Mouse (Mus musculus): Measurements from ENCODE around the gene Pip5k1b.

The Pip5k1b gene

GRCm38 (mm10) chr19:24518384-24518783, 37.3 kb downstream of the Pip5k1b start:
- no peak for DNase-seq (ENCODE audit: low read depth)

DNA sequence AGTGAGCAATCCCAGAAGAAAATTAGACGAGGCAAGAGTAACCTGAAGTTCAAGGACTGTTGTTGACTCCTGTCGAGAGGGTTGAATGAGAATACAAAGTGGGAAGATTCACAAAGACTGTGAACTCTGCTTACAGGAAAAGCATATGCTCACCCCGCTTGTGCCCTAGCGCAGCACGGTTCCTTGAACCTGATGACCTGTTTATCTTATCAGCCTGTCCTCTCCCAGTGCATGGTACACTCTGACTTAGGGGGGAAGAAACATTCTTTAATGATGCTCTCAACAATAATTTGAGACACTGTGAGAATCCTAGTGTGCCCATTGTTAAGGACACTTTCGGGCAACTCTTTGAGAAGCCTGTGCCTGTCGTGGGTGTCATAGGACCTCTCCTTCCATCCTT, 38.6 kb downstream of the Pip5k1b start:
- DNase-seq (ENCODE audit: low read depth) = no peak

GRCm38 (mm10) chr19:24515941-24516340, 39.7 kb downstream of the Pip5k1b start:
- no peak for DNase-seq (ENCODE audit: low read depth)

DNA sequence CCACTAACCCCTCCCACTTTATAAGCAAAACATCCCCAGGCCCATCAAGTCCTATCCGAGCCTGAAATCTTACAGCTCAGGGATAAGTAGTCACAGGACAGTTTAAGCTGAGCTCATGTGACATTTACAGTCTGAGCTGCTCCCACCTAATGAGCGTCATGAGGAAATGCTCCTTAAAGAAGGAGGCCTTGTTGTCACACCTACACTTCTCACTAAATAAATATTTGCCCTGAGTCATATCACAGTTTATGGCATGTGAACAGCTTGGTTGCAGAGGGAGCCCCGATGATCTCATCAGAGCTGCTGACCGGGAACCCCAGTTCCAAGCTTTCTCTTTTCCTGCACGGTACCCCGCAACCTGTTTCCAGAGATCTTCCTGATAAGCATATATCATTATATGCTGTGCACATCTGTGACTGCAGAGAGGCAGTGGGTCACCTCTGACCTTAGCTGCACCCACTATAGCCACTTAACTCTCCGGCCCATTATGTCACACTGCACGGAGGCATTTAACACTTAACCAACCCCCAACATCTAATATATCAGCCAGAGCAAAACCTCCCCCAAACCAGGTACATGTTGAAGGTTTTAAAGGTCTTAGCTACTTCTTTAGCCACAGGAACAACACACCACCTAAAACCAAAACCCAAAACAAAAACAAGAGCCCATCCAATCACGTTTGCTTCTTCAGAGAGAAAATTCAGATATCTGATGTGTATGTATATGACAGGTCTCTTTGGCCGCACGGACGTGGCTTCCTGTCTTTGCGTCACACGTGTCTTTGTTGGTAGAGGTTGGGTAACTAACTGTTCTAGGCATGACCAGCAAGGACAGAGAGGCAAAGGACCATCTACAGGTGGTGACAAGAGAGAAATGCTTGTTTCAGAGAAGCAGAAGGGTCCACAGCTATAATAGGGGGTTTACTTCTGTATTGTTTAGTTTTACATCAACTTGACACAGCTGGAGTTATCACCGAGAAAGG, 40.7 kb downstream of the Pip5k1b start:
- no peak for DNase-seq (ENCODE audit: low read depth)

DNA sequence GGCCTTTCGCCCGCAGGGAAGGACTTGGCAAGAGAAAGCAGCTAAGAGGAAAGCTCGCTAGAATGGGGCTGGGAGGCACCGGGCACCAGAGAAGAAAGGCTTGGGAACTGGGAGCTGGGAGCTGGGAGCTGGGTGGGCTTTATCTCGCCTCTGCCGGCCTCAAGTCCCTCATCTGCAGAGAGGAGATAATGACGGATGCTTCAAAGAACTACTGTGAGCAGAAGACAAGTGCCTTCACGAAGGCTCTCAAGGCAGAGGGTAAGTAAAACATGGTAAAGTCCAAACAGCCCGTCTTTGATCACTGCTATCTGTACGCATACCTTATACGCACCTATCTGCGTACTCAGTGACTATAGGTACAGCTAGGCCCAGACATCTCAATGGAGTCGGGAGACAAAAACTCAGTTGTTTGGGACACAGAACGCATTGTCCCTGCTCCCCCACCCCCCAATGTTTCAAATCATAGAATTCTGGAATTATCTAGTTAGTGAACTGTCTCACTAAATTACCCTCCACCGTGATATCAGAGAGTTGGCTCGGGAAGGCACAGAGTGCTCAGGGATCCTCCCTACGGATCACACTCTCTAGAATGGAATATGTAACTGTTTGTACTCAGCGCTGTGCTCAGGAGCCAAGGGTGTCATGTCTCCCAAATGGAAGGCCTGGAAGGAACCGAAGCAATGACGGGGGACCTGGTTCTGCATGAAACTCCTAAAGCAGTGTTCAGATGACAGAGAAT, 42.4 kb downstream of the Pip5k1b start:
- peak; percentile 84 for DNase-seq (ENCODE audit: low read depth)

- no peak for DNase-seq (ENCODE audit: low read depth)
Observed at GRCm38 (mm10) chr19:24511939-24512338, 43.7 kb downstream of the Pip5k1b start.

DNA sequence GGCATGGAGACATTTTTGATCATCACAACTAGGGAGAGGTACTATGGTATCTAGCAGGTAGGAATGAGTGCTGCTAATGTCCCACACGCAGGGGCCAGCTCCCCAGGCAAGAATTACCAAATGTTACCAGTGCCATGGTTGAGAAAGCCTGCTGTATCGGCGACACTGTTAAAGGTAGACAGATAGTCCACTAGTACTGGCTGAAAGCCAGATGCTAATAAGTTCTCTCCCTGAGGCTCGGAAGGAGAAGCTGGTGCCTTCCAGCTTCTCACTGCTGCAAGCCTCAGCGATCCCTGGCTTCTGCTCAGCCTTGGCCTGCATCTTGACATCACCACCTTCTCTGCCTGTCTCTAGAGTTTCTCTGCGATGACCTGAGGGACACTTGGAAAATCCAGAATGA, 46.3 kb downstream of the Pip5k1b start:
- no peak for DNase-seq (ENCODE audit: low read depth)

DNA sequence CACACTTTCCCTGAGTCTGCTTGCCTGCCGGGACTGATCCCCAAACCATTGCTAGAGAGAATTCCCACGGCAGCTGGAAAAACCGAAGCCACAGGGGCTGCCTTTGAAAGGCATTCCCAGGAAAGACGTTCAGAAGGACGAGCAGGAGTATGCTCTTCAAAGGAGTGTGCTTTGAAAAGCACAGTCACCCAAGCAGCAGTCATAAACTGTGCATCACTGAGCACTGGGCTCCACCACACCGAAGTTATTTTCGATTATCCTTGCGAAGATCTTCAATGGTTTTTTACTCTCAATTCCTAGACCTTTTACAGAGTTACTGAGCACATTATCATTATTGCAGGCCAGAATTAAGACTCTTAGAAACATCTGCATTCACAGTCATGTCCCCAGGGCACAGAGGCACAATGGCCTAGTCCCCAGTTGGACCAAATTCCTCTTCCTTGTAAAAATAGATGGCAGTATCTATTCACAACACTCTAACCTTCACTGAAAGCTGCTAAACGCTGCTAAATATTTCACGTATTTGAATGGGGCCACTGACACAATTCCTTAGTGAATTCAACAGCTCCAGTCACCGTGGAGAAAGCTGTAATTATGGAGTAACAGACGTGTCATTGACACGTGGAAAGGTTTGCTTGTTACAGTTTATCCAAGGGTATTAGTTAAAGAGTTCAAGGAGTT, 47.4 kb downstream of the Pip5k1b start:
- DNase-seq (ENCODE audit: low read depth) = no peak

GRCm38 (mm10) chr19:24502736-24503421, 52.8 kb downstream of the Pip5k1b start:
- no peak for DNase-seq (ENCODE audit: low read depth)

DNA sequence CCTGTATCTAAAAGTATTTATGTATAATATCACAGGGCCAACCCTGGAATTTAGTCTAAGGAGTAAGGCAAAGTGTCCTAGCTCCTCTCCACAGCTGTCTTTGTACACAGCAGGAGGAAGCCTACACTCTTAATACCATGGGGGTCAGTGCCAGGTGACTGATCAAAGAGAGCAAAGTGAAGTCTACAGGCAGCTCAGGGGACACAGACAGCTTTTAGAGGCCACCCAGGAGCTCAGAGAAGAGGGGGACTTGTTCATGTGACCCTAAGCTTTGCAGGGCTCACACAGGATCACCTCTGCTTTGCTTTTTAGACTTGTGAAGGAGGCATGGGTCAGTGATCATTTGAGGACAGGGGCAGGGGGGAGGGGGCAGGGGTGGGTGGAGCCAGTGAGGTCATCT, 54.1 kb downstream of the Pip5k1b start:
- DNase-seq (ENCODE audit: low read depth) = no peak

DNA sequence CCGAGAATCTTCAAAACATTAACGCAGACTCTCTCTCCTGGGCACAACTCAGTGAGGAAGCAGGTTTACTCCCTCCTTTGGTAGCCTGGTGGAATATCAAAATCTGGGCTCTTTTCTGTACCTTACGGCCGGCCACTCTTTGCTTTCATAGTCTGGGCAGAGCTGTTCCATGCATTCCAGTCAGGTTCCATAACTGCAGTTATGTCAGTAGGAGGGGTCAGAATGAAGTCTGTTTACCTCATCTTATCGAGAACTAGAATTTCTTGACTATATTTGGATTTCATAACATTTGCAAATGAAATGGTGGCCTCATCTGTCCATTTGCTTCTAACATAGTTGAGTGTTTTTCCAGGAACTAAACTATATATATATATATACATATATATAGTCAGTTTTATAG, 55.2 kb downstream of the Pip5k1b start:
- no peak for DNase-seq (ENCODE audit: low read depth)

GRCm38 (mm10) chr19:24499291-24499690, 56.4 kb downstream of the Pip5k1b start:
- DNase-seq (ENCODE audit: low read depth) = no peak

DNA sequence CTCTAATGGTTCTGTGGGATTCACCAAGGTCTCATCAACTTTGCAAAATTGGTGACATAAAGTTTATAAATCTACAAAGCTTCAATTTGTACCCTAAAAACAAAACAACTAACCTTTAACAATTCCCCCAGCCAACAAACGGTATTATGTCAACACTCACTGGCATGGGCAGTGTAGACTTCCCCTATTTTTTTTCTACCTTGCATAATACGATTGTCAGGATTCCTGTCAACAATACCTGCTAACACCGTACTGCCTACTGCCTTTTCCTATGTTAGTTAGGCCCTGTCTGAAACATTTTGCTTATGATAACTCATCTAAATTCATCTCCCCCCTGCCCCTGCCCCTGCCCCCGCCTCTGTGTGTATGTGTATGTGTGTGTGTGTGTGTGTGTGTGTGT, 61.8 kb downstream of the Pip5k1b start:
- DNase-seq (ENCODE audit: low read depth) = no peak

DNA sequence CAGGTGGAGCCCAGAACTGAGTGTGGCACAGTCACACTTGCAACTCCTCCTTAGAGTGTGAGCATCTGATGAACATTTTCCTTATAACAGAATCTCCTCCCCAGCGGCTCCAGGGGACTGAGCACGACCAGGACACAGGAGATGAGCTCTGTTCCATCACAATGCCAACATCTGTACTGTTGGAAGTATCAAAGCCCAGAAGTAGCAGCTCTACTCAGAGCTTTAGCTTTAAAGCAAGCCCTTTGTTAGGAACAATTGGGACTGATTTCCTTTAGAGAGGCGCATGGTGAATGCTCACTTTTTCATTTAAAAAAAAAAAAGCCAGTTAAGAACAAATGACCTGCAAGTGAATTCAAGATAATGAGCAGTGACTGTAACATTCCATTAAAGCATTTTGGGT, 63.8 kb downstream of the Pip5k1b start:
- DNase-seq (ENCODE audit: low read depth) = no peak

GRCm38 (mm10) chr19:24490275-24490674, 65.4 kb downstream of the Pip5k1b start:
- DNase-seq (ENCODE audit: low read depth) = no peak

GRCm38 (mm10) chr19:24486433-24487296, 69.0 kb downstream of the Pip5k1b start:
- DNase-seq (ENCODE audit: low read depth) = no peak

- no peak for DNase-seq (ENCODE audit: low read depth)
Observed at GRCm38 (mm10) chr19:24484612-24485194, 71.0 kb downstream of the Pip5k1b start.

DNA sequence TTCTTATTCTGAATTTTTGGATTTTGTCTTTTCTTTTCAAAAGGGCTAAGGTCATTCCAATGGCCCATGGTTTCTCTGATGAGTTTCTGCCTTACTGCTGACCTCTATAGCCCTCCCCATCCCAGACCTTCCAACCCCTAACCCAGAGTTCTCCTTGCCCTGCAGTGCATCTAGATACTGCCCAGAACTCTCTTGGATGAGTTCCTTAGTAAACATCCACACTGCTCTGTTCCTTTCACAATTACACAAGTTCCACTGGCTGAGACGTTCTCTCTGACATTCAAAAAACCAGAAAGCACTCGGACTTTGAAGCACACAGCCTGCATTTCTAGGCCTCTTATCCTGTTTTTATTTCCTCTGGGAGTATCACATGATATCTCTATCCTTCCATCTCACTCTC, 74.8 kb downstream of the Pip5k1b start:
- no peak for DNase-seq (ENCODE audit: low read depth)

- peak; percentile 79 for DNase-seq (ENCODE audit: low read depth)
Observed at GRCm38 (mm10) chr19:24476929-24477882, 78.5 kb downstream of the Pip5k1b start, which contains the start of gene Fam122a. TSS of gene Fam122a (minus strand) at chr19:24477356.

All from c-Kit-positive CD71-positive TER-119-negative erythroid progenitor cells, embryonic 14.5 days (primary cell).